Mouse (Mus musculus) urinary bladder, adult 2 months (tissue): ENCODE measurements at regions not wholly inside any gene's neighbourhood (a gene's known extent, or its start where the extent isn't known, plus 50 kb on each side); places are given as distances from the start of the nearest gene placed in this dataset.
"Not testable (repeated sequence)": the region's sequence is repeated elsewhere in the genome, so short reads cannot be mapped to it uniquely, and the experiment has no call there.

Source experiments
- DNase-seq: peaks from one replicate; pipeline ENCODE4 v3.0.0; 2022; ENCODE audit warnings: low spot score

DNA sequence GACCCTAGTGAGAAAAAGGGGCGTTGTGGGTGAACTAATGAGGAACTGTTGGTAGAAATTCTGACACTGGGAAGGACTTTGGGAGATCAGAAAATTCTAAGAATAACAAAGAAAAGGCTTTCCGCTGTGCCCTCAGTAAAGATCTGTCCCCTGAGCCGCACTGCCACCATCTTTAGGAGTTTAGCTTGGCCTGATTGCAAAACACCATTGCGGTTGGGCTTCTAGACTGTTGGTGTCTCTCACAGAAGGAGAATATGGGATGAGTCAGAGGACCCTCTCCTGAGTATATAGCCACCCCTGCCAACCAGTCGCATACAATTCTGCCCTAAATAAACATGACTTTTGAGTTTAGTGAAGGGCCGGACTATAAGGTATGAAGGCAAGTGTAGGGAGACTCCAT lies 147.5 kb upstream of the Nrip1 start:
- no peak for DNase-seq

DNA sequence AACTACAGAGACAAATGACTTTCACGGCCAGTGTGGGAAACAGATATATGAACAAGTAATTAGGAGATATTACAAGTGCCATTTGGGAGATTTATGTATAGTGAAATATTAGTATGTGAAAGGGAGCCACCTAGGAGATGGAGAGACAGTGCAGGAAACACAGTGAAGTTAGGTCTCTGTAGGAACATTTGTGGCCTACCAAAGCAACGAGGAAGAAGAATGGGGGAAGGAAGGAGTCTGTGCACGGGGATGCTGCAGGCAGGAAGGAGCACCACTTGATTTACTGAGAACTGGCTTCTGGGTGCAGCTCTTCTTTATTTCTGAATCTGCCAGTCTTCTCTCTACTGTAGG lies 147.0 kb upstream of the Nrip1 start:
- no peak for DNase-seq

DNA sequence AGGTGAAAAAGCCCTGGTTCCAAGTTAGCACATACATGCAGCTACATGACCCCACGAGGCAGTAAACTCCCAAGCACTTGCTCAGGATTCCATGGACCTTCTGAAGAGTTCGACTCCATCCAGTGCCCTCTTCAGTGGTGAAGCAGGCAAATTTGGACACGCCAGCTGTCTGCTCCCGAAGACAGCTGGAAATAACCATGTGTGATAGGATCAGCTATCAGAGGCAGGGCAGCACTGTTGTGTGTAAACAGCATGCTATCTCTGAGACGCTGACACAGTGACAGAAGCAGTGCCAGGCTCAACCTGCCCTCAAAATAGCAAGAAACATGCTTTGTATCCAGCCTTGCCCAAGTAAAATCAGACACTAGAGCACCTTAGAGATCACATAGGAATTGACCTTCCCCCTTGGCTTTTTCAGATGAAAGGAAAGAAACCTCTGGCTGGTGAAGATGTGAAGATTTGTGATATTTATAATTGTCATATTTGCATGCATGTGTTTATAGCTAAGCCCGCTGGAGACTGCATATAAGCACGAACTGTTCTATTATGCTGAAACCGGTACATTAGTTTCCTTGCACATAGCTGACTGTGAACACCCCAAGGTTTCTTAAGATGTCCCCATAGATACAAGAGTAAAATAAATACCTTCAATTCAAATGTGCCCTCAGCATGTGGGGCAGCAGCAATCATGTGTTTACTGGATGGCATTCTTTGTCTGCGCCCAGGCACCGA lies 146.4 kb upstream of the Nrip1 start:
- DNase-seq: no peak

DNA sequence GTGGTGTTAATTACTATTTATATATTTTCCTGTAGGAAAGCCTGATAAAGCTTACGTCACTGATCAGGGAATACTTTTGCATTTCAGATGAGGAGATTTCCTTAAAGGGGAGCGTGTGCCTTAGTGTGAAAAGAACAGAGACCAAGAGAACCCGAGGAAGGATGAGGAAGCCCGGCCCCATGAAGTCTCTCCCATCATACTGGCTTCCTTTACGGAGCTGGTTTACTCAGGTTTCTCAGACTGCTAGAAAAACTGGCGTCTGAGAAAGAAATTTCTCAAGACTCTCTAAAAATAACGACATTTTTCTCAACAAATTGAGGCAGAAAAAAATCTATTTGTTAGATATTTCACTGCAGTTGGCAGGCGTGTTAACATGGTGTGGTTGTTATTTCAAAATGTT lies 137.2 kb upstream of the Nrip1 start:
- no peak for DNase-seq

DNA sequence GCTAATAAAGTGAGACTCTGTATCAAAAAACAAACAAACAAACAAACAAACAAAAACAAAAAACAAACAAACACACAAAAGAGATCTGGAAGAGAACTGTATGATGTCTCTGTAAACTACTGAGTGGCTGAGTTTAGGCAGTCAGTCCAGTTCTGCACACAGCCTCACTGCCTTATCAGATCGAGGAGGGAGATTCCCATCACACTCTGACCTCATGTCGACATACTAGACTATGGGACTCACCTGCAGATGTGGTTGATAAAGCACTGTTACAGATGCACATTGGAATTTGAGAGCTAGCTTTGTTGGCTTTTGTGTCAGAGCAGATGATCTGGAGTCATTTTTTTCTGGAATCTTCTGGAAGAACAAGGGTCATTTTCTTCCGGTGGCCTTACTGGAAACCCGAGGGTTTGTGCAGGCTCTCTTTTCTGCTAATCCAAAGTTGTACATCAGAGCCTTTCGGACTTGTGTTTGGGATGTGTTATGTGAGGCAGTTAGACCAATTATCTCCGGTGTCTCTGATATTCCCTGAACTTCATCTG lies 135.6 kb upstream of the Nrip1 start:
- no peak for DNase-seq

DNA sequence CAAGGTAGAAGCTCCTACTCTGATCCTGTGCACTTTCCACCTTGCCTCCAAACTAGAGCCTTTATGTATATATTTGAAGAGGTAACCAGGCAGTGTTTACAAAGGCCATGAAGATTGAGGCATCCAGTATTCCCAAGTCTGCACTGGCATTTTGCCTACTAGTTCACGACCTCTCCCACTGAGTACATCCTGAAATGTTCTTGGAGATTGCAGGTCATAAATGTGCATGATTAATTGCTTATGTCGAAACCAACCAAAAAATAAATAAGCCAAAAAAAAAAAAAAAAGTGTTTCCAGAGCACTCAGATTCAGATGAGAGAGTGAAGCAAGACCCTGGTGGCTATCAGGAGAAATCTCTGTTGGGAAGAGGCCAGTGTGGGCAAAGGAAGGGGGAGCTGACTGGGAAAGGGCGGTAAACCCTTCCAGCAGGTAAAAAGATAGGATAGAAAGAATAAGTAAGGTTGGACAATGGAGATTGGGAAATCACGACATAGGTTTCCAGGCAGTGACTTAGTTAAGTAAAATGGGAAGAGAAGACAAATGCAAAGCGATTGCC lies 133.6 kb upstream of the Nrip1 start:
- DNase-seq: no peak

DNA sequence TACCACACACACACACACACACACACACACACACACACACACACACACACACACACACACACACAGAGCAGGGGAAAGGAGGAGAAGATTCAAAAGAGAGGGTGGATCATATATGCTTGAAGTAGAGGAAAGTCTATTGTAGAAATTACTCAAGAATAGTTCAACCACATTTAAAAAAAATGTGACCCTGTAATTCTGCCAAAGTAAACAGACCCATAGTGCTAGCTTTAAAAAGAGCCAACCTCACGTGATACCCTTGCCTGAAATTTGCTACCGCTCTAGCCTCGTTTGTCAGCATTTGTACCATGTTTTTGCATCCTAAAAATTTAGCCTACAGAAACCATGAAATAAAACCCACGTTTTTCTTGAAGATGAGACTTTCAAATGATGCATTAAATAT lies 132.6 kb upstream of the Nrip1 start:
- DNase-seq: no peak

DNA sequence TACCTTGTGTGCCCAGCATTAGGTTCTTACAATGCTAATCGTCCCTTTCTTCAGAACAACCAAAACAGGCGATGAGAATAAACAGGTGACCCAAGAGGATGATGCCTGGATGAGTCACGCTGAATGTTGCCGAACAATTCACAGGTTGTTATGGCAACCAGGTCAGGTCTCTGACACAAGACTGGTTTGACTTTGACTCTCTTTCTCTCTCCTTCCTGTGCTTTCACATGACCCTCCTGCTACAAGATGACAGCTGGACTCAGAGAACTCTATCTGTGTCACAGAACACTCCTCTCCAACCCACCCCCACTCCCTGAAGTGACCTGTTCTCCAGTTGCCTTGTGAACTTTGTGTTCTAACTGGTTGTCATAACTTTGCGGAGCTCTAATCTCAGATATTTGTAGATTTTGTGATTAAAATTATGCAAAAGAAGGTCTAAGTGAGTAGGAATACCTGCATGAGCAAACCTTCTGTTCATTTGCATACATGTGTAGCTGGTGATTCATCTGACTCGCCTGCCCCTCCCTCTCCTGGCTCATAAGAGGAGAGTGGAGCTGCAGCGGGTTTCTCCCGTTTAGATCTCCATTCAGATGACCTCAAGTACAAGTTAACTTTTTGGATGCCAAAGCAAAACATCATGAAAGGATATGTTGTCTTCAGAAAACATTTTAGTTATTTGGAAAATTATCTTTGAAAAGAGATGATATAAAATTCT lies 126.2 kb upstream of the Nrip1 start:
- DNase-seq: peak; percentile 23

DNA sequence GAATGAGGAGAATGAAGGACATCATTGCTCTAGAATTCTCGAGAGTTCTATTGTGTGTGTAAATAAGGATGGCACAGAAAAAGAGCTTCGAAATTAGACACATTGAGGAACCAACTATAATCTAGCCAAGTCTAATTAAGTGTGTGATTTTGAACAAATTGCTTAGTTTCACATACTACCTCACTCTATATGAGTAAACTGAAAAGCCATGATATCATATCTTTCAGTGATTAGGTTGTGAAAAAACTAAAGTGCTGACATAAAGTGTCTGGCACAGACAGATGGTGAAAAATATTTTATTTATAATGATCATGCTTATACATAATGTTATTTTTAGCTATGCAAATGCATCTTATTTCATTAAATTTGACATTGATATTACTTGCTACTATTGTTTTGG lies 124.6 kb upstream of the Nrip1 start:
- no peak for DNase-seq

DNA sequence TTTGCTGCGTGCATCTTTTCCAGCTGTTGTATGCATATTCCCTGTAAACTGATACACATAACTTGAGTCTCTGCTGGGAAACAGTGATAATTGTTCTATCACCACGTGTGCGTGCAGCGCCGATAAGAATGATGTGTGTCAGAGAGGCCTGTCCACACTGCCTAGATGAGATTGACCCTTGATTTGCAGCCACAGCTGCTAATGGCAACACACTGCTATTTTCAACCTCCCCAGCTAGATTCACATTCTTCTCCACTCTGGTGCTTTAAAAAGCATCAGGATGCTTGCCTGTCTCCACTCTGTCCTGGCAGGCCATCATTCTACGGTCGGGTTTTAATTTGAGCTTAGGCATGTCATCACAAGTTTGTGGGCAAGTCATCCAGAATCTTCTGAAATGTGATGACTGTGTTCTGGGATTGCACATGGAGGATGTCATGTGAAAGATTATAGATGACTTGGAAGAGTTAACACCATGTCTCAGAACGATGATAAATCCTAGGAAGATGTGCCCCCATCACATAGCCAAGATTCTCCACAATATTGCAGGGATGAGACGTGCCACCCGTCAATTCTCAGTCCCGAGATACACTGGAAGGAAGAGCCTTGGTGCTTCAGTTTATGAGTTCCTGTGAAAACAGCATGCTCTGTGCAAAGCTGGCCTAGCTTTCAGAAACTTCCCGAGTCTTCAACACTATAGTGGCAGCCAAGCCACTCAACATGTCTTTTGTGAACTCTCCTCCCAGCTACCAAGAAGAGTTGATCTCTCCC lies 123.6 kb upstream of the Nrip1 start:
- DNase-seq: no peak

DNA sequence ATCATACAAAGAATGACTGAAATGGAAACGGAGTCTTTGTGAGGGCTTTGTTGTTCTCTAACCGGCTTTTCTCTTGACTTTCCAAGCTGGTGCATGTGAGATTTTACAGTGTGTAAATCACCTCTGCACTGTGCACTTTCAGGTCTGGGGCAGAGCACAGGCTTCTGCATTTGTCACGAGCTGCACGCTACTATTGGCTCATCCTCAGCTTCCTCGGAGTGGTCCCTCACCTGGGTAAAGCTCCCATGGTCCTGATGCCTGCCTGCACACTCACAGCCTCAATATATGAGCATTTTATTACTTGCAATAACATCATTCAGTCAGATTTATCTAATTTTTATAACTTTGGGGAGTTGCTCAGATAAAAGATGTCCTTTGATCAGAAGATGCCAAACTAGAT lies 109.8 kb upstream of the Nrip1 start:
- no peak for DNase-seq

DNA sequence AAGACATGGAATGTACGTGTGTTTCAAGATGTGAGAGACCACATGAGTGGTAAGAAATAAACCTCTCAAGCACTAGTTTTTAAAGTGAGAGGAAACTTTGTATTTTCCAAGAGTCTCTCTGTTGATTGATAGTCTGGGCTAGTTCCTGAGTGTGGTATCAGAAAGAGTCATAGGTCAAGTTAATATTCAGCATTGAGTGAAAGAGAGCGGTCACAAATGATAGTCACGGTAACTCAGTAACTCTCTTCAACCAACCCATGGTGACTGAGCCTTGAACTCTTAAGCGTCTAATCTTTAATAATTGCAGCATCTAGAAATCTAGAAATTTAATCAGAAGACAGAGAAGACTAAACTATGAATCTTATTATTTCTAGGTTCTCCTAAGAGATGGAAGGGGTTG lies 108.3 kb upstream of the Nrip1 start:
- no peak for DNase-seq

DNA sequence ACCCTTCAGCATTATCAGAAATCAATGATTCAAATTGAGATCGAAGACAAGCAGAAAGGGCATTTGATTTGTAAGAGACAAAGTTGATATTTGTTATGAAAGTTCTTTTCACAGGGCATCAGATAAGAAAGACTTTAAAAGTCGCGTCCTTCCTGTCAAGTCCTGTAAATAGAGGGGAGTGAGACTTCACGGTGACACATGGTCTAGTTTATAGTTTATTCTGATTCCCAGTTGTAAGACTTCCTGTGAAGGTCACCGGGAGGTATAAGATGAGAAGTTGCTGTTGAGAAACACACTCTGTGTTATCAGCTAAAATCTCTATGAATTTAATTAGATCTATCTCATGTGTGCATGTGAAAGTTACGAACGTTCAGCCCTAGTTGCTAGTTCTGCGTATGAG lies 103.8 kb upstream of the Nrip1 start:
- DNase-seq: no peak

DNA sequence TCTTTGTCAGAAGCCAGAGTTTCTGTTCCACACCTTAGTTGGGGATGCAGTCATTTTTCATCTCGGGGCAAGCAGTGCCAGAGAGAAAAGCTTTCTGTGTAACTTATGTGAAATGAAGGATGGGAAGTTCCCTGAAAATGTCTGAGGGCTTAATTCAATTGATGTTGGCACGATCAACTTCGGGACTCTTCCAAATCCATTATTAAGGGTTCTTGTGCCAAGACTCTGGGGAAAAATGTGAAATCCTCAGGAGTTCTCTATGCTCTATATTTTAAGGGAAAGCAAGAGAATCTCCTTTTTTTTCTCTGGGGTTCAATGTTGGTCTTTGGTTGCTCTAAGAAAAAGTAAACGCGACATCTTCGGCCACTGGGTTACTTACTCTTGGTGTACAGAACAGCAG lies 100.9 kb upstream of the Nrip1 start:
- no peak for DNase-seq

DNA sequence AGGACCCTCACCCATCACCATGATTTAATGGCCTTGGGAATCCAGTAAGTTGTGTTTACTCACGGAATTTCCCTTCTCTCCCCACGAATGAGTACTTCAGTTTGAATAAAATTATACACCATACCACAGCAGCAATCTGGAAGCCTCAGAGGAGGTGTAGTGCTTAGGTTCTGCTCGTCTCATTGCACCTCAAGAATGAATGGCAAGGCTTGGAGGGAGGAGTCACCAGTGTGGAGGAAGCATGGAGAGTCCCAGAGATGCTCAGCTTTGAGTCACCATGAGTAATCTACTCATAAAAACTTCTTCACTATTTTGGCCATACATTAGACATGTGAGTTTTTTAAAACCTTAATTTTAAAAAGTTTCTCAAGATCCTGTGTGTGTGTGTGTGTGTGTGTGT lies 98.8 kb upstream of the Nrip1 start:
- no peak for DNase-seq

DNA sequence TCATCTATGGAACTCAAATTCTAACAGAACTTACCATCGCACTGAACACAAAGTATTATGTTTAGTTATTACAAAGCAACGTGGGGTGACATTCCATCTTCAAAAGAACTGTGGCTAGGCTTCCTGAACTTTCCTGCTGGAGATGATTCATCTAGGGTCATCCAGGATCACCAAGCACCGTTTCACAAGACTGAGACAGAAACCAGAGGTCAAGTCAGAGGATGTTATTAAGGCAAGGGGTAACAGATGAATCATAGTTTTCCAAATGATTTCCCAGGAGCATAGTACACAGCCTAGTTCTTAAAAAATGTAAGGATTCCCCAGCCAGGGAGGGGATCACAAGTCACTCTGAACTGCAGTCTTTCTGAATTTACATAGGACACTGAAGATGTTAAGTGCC lies 97.5 kb upstream of the Nrip1 start:
- DNase-seq: no peak

DNA sequence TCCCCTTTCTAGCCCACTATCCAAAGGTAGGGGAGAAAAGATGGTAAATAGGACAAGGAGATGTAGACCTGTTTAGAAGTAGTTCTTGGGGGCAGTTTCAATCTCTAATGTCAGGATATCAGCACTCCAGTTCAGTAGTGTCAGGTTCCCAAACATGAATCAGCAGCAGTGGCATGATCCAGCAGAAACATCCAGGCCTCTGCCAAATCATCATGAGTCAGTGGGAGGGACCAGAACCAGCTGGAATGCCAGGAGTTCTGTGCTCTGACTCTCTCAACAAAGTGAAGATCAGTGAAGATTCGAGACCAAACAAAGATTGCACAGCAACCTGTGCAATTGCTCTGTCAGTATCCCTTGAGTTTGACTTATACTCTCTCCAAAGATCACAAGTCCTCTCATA lies 85.9 kb upstream of the Nrip1 start:
- DNase-seq: no peak

DNA sequence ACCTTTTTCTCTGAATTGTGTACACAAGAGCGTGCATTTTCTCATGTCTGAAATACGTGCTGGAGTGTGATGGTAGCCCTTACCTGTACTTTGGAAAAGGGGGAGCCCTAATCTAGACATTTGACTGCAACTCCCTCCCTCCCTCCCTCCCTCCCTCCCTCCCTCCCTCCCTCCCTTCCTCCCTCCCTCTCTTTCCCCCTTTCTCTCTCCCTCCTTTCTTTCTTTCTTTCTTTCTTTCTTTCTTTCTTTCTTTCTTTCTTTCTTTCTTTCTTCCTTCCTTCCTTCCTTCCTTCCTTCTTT lies 82.6 kb upstream of the Nrip1 start:
- not testable (repeated sequence) for DNase-seq

DNA sequence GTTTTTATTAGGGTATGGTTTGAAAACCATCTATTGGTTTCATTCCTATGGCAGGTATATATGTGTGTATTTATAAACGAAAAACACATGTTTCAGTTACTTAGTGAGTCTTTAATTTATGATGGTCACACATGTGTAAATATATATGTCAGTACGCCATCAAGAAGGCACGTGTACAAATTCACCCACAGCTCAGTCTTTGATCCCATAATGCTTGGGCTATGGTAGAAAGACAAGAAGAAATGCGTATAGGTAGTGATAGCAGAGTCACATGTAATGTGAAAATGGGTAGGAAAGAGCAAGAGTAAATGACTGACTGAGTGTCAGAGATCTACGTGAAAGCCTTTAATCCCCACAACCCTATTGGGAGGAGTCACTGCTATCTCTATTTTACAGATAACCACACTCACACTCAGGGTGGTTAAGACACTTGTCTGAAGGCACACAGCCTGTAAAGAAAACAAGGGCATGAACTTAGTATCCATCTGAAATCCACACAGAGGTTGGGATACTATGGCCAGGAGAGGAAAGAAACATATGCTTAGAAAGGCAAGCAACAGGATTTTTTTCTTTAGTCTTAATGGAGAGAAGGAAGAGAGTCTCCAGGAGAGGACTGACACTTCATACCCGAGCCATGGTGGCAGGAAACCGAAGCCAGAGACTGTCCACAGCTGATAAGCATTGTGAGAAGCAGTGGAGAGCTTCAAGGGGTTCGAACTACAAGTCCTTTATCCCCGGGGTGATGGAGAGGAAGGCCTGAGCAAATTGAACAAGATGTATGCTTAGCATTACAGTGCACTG lies 82.1 kb upstream of the Nrip1 start:
- DNase-seq: no peak

DNA sequence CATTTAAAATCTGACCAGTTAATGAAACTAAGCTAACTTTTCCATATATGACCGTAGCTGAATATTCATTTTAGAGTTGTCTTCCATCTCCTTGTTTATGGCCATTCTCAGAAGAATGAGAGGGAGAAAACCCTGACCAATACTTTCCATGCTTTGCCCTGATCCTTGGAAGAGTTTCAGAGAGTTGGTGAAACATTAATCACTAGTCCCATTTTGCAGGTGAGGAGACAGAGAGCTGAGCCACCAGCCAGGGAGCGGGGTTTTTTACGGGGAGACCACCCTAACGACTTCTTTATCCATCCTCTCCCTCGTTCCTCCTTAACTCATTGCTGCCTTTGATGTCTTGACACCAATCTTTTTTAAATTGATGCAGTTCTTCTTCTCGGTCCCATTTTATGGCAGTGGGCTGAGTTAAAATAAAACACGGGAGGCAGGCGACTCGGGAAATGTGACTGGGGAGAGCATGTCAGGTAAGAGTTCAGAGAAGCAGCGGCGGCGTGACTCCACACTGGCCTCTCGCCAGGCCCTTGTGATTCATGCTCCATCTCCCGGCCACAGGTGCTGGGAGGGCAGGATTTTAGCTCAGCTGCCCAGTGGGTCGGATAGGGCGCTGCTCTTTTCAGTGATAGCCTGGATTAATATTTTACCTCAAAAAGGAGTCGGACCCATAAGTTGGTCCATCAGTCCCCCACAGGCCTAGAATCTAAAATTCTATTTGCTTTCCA lies 81.3 kb upstream of the Nrip1 start:
- peak; percentile 31 for DNase-seq
